Mouse (Mus musculus): Measurements from ENCODE around the gene Ccdc141.

DNA sequence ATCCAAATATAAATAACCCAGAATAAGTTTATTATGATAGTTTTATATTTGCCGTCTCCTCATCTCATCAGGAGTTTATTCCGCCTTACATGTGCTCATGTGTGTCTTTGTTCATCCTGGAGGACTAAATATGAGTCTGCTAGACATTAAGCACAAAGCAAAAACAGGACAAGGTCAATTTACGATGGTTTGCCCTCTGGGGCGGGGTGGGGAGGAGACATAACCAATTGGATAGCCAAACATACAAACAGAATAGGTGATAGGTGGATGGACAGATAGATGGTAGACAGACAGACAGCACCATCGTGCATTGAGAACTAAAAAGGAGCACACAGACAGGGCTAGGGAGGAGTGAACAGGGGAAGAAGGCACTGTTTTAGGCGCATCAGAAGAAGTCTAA lies 3.4 kb upstream of the Ccdc141 start:
- TF ChIP-seq EP300 (IDR thresholded peaks at IDR 0.05): no peak
- TF ChIP-seq CTCF (IDR thresholded peaks at IDR 0.05): no peak
